Mouse (Mus musculus) ES-CJ7 (cell line): ENCODE results near the gene Maml3.

Experiments used
- DNase-seq: peaks from one replicate; pipeline ENCODE4 v3.0.0; 2011; ENCODE audit warnings: low read depth, low spot score

Gene Maml3

GRCm38 (mm10) chr3:51785796-51786195 is 319.1 kb downstream of the Maml3 start:
- peak; percentile 18 for DNase-seq

DNA sequence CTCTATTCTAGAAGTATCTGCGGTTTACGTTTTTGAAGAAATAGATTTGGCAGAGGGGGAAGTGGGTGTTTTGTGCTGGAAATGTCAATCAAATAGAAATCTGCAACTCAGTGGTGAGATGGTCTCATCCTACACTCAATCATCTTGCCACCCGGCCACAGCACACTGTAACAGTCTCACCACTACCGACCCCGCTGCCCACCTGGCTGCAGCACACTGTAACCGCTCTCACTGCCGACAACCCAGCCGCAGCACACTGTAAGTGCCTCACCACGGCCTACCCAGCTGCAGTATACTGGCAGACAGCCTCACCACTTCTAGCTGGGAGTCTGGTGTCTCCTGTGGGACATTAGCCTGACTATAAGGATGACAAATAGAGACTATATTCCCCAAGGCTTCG is 322.7 kb downstream of the Maml3 start:
- DNase-seq: no peak

GRCm38 (mm10) chr3:51778738-51779592 is 325.9 kb downstream of the Maml3 start:
- DNase-seq: no peak

- DNase-seq: no peak
Observed at GRCm38 (mm10) chr3:51778179-51778578, 326.7 kb downstream of the Maml3 start.

GRCm38 (mm10) chr3:51776018-51776611 is 328.8 kb downstream of the Maml3 start:
- DNase-seq: no peak

DNA sequence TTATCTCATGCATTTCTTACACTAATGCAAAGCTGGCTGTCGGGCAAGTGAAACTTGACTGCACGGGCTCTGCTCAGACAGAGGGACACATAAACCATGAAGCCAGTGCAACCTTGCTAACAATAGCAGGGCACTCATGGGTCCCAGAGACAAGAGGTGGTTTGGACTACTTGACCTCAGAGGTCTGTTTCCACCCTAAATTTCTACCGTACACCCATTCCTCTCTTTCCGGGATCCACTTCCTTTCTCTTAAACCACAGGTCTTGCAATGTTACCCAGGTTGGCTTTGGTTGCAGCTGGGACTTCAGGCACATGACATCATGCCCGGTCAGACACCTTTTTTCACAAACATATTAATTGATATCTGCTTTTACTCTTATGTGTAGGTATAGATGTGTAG is 331.3 kb downstream of the Maml3 start:
- no peak for DNase-seq

DNA sequence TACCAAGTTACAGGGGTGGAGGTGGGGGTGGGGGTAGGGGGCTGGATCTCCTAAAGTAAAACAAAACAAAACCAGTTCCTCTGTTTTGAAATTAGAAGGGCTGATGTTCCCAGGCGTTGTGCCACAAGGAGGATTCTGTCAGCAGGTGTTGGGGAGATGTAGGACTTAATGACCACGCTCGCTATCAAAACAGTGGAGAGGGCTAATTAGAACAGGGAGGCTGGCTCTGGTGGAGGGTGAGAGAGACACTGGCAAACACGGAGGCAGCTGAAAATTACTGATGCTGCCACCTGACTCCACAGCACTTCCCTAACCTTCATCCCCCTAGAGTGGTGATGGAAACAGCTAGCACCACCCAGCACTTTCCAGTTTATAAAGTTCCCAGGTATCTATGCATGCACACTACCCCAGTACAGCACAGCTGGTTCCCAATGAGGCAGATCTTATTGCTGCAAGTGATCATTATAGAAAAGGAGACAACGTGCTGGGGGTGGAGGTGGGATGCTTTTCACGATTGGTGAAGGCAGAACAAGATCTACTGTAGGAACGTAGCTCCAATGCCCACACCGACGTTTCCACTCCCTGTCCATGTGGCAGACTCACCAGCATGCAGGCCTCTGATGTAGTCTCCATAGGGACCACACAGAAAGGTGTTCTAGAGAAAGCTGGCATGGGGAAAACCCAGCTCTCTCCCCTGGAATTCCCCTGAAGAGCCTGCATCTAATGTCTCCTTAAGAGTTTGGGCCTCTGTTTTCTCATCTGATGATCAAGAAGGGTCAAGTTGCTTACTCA is 332.8 kb downstream of the Maml3 start:
- no peak for DNase-seq

DNA sequence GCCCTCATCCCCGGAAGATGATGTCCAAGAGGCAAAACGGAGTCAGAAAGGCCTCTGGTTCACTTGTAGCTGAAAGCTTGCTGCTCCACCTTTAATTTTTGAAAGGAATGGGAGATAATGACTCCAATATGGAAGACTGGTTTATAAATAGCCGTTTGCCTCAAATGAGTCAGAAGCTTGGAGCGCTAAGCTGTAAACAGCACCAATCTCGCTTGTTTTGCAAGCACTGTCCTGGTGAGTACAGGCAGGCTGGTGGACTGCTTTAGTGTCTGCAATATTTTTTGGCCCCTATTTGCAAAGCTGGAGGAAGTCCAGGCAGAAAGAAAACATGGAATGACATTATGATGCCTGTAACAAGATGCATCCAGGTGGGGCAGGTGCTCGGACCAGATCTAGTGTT is 335.7 kb downstream of the Maml3 start:
- DNase-seq: no peak

DNA sequence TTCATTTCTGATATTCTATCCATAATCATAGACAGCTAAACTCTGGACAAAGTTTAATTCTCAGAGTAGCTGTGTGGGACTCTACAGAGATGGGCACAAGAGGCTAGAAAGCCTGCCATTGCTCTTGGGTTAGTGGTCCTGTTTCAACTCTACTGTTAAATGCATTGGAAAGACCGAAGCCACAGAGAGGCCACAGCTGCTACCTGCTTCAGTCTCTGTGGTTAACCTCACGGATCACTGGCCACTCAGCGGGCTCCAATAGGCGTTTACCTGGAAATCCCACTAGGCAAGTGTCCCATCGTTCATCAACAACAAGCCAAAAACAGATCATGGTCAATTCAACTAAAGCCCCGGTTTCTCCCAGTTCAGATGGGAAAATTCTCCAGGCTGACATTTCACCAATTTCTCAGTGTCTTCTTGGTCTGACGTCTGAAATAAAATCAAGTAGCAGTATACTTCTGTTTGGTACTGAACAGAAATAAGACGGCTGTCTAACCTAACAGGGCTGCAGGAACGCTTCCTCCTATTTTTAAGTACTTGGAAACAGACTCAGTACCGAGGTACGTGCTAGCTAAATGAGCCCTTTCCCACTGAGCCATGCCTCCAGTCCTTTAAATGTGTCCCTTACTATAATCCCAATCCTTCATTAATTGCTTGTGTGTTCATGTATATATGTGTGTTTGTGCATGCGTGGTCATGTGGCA is 339.5 kb downstream of the Maml3 start:
- no peak for DNase-seq

DNA sequence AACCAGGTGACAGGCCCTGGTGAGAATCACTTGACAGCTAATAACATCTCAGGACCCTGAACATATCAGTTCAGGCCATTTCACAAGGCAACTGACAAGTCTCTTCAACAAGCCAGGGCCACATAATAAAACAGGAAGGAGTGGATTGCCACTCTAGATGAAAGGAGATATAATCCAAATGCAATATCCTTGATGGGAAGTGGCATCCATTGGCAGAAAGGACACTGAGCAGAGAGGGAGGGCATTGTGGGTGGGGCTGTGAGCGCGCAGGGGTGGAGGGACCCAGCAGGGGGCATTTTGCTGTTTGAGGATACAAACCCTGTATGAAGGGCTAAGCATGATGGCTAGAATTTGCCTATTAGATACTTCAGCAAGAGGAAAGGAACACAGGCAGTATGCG is 340.7 kb downstream of the Maml3 start:
- DNase-seq: no peak

DNA sequence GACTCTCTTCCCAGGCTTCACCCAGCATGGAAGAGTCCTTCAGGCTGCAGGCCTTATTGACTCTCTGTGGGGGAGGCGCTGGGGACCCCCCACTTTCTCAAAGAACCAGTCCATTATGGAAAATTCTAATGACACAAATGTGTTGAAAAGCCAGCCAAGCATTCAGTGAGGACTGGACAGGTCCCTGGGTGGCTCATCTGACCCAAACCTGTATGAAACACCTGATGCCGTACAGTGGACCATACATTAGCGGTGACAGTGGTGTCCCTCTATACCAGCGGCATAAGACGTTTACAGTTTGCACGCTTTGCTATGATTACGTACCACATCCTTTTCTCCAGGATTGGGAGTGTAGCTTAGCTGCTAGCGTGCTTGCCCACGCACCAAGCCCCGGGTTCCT is 342.0 kb downstream of the Maml3 start:
- DNase-seq: no peak

- DNase-seq: no peak
Observed at GRCm38 (mm10) chr3:51759534-51759933, 345.3 kb downstream of the Maml3 start.

- no peak for DNase-seq
Observed at GRCm38 (mm10) chr3:51757032-51757431, 347.8 kb downstream of the Maml3 start.

- no peak for DNase-seq
Observed at GRCm38 (mm10) chr3:51756283-51756682, 348.6 kb downstream of the Maml3 start.

GRCm38 (mm10) chr3:51753262-51753661 is 351.6 kb downstream of the Maml3 start:
- DNase-seq: no peak

DNA sequence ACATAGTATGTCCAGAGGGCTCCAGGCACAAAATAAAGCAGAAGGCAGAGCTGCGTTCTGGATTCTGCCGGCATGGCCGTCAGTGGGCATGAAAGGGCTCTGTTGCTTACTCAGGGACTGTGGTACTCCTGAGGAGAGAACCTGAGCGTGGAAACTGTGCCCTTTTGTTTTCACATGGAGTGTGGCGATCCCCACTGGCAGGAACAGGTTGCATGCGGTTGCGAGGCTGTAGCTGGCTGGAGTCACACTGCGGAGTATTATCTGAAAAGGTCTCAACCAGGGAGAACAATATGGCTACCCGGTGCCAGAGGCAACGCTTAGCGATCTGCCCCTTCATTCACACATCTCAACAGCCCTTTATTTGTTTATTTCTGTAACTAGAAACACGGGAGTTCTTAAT is 353.4 kb downstream of the Maml3 start:
- DNase-seq: no peak

DNA sequence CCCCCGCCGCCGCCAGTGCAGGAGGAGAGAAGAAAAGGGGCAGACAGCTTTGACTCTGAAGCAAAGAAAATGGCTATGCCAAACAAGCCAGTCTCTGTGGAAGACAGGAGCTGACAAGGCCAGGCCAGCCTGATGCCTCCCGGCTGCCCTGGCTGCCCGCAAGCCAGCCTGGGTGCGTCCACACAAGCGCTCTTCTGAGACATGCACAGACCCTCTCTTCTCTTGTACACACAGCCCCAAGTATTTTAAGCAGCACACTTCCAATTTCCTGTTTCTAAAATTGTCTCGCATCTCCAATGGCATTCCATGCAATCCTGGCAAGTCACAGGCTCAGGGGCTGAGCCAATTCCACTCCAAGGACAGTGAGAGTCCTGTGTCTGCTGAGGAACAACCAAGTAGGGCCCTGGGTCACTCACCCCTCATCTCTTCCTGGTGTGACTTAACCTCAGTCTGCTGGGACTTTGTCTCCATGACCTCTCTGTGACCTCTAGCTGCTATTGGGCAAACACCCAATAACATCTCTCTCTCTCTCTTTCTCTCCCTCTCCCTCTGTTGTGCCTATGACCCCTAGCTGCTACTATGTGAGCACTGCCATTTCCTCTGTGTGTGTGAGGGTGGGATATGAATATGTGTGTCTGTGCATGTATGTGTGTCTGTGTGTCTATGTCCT is 354.9 kb downstream of the Maml3 start:
- DNase-seq: no peak

DNA sequence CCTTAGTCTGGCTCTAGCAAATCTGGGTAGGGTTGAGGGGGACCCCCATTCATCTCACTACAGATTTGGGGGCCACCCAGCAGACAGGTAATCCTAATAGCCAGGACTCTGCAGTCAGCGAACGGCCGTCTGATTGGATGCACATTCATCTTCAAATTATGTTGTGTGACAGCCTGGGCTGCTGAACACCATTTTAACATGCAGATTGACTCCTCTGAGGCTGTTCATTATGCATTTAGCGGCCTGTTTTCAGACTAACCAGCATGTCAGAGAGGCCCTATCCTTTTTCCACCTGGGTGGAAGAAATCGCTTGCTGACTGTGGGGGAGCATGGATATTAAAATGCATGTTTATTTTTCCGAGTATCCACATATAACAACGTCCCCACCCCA is 355.5 kb downstream of the Maml3 start:
- no peak for DNase-seq

- DNase-seq: no peak
Observed at GRCm38 (mm10) chr3:51748436-51749376, 356.2 kb downstream of the Maml3 start.

DNA sequence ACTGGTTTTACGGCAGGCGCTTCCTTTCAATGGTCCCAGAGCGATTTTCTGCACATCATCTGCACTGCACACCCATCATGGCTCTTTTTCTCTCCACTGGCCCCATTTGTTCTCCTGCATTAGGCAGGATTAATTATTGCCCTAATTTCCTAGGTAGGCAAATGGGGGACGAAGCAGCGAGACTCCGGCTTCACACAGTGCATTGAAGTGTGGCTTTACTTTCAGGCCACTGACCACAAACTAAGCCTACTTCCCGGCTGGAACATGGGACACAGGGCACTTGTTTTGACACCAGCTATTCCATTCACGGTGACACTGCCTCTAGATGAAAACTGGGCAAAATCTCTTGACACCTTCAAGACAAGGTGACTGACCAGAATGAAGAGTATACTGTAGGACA is 358.1 kb downstream of the Maml3 start:
- DNase-seq: no peak
